Mouse (Mus musculus) neural tube, embryonic 11.5 days (tissue): ENCODE data around the gene Neurod2. TPM values are rescaled to one million over a fixed set of nuclear protein-coding genes. Genes with fewer than 3 reads are reported as not detected.

Source experiments
- ATAC-seq: fragments of 200-750 bp; cut with Nextera tagmentation; 2 replicates; pipeline ENCODE4 v1.8.0; 2017; ENCODE audit warnings: moderate number of reproducible peaks, mild to moderate bottlenecking, moderate TSS enrichment, moderate library complexity; ENCODE audit not compliant: insufficient read depth, low FRiP score, low TSS enrichment
- DNase-seq: peaks from one replicate; pipeline ENCODE4 v3.0.0-alpha.2; 2015; ENCODE audit warnings: low spot score
- H3K27ac ChIP-seq: fragments of 300-500 bp; sonication (generic); 2 replicates; pipeline ENCODE4 v1.5.1; 2014; ENCODE audit warnings: low read depth, mild to moderate bottlenecking, low read length
- H3K27me3 ChIP-seq: fragments of 300-500 bp; sonication (generic); 2 replicates; pipeline ENCODE4 v1.6.1; 2014; ENCODE audit warnings: mild to moderate bottlenecking, low read length, mixed read lengths; ENCODE audit not compliant: control insufficient read depth, insufficient read depth
- H3K36me3 ChIP-seq: fragments of 300-500 bp; sonication (generic); 2 replicates; pipeline ENCODE4 v1.6.1; 2014; ENCODE audit warnings: mild to moderate bottlenecking, low read length, moderate library complexity, mixed read lengths; ENCODE audit not compliant: control insufficient read depth, insufficient read depth
- H3K4me1 ChIP-seq: fragments of 300-500 bp; sonication (generic); 2 replicates; pipeline ENCODE4 v1.6.1; 2014; ENCODE audit warnings: low read length, mixed read lengths; ENCODE audit not compliant: control insufficient read depth, insufficient read depth
- H3K4me2 ChIP-seq: fragments of 300-500 bp; sonication (generic); 2 replicates; pipeline ENCODE4 v1.6.1; 2014; ENCODE audit warnings: low read depth, mild to moderate bottlenecking, moderate library complexity
- H3K4me3 ChIP-seq: fragments of 300-500 bp; sonication (generic); 2 replicates; pipeline ENCODE4 v1.5.1; 2014; ENCODE audit warnings: low read depth, low read length
- H3K9ac ChIP-seq: fragments of 300-500 bp; sonication (generic); 2 replicates; pipeline ENCODE4 v1.6.1; 2014; ENCODE audit warnings: mild to moderate bottlenecking, low read length
- H3K9me3 ChIP-seq: fragments of 300-500 bp; sonication (generic); 2 replicates; pipeline ENCODE4 v1.6.1; 2016; ENCODE audit warnings: low read length; ENCODE audit not compliant: control insufficient read depth
- WGBS: fragments of 180-500 bp; shearing (Covaris S2); extraction: QIAGEN DNeasy Blood & Tissue Kit; methylation state at CpG from one replicate; pipeline ENCODE4 v1.1.7; 2014; 5-methylcytosine and 5-hydroxymethylcytosine counted together
- polyA plus RNA-seq: library from polyadenylated mRNA; unstranded; fragments of >200 nt; fragmentation: Nextera tagmentation; extraction: Ambion mirVana; gene quantifications from 2 replicates; pipeline ENCODE4 v1.2.1, GENCODE M21; 2014

Neurod2 gene
- polyA plus RNA-seq, 1 experiment from 2014 or later: 1.2 TPM

DNA sequence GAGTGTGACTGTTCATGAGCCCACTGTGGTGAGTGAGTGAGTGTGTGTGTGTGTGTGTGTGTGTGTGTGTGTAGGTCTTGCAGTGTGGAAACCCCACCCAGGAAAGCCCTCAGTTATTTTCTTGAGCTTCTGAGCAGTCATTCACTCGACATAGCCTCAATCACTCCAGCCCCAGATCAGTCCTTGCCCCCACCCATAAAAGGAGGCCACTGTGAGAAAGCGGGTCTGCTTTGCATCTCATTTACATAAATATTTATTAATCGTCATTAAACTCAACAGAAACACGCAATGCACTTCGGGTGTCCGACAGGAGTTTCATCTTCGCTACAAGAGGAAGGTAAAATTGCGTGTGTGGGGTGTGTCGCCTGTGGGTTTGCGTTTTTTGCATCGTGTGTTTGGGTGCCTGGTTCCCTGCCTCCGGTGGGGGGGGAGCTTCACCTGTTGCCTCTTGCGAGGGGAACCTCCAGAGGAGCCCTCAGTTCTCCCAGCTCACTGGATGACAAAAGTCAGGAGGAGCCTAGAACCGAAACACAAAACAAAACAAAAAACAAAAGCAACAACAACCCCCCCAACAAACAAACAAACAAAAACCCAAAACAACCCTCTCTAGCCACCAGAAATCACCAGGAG is 4.1 kb downstream of the Neurod2 start:
- H3K4me3 ChIP-seq: no peak overlapping the region
- no peak for ATAC-seq

GRCm38 (mm10) chr11:98323933-98324332 is 5.5 kb downstream of the Neurod2 start:
- Histone ChIP-seq H3K9ac (no peak overlapping the region), H3K27me3 (peaks cover 98% of the 10 kb centered on the region), H3K4me3 (no peak overlapping the region), H3K4me1 (peaks cover 9% of the 10 kb centered on the region), H3K4me2 (no peak overlapping the region), H3K9me3 (no peaks in the 10 kb centered on the region), H3K36me3 (no peaks in the 10 kb centered on the region), H3K27ac (no peak overlapping the region)
- DNase-seq (peak; percentile 49), ATAC-seq (no peak)
- 1% methylated on average over 9 of the region's 9 CpGs for WGBS

More for the DNA sequence above, 4.1 kb downstream of the Neurod2 start:
- no peaks in the 10 kb centered on the region for H3K36me3 ChIP-seq
- H3K4me1 ChIP-seq: peaks cover 9% of the 10 kb centered on the region
- no peak for DNase-seq
- H3K9me3 ChIP-seq: no peaks in the 10 kb centered on the region
- H3K4me2 ChIP-seq: no peak overlapping the region
- H3K27me3 ChIP-seq: peaks cover 98% of the 10 kb centered on the region
- H3K27ac ChIP-seq: no peak overlapping the region
- H3K9ac ChIP-seq: no peak overlapping the region
- 3% methylated on average over 14 of the region's 14 CpGs for WGBS

DNA sequence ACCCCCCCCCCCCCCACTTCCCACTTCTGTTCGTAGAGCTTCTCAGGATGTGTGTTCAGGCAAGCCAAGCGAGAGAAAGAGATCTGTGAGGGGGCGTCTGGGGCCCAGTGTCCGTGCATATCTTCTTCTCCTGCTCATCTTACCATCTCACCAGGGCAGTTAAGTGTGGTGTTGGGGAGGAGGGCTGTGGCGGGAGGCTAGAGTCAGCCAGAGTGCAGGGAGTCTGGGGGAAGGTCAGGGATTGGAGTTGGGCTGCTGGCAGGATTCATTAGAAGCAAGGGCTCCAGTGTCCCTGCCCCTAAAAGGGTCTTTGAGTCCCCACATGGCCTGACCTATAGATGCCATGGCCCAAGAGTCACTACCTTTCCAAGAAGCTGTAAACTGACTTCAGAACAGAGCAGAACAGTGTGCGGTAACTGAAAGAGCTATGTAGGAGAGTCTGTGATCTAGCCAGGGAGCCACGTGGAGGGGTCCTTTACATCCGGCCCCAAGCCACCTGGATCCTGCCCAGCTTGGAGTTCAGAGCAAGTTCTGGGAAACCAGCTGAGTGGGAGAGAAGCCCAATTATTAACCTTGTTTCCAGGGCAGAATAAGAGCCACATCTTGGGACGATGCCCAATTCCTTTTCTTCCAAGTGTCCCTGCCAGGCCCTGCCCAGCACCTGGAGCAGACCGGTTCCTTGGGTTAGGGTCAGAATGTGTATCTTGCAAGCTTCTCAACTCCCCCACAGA is 6.1 kb downstream of the Neurod2 start:
- ATAC-seq (no peak), DNase-seq (peak; percentile 9)
- Histone ChIP-seq H3K9me3 (no peaks in the 10 kb centered on the region), H3K27me3 (peaks cover 98% of the 10 kb centered on the region), H3K4me2 (no peak overlapping the region), H3K36me3 (no peaks in the 10 kb centered on the region), H3K9ac (no peak overlapping the region), H3K27ac (no peak overlapping the region), H3K4me1 (peaks cover 7% of the 10 kb centered on the region), H3K4me3 (no peak overlapping the region)
- under 1% methylated on average over 9 of the region's 10 CpGs for WGBS

DNA sequence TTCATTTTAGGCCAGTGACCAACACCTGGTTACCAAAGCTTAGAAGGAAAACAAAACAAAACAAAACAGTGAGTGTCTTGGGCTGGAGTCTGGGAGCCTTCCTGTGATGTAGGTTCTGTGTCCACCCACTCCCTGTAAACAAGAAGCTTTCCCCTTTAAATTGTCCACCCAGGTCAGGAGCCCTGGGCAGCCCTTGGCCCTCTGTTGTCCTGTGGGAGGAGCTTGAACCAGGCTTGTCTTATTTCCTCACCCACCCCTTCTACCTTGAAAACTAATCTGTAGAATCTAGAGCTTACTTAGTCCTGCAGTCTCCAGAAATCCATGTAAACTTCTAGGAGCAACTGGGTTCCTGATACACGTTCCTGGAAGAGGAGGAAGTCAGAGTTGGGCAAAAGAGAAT is 7.3 kb downstream of the Neurod2 start:
- Histone ChIP-seq H3K27me3 (peaks cover 98% of the 10 kb centered on the region), H3K9ac (no peak overlapping the region), H3K4me3 (no peak overlapping the region), H3K9me3 (no peaks in the 10 kb centered on the region), H3K4me1 (no peaks in the 10 kb centered on the region), H3K36me3 (no peaks in the 10 kb centered on the region), H3K4me2 (no peak overlapping the region), H3K27ac (no peak overlapping the region)
- DNase-seq (peak; percentile 15), ATAC-seq (no peak)
- WGBS: 0% methylated on average over 1 of the region's 1 CpGs

GRCm38 (mm10) chr11:98321677-98322003 is 7.8 kb downstream of the Neurod2 start:
- H3K27me3 ChIP-seq: peaks cover 98% of the 10 kb centered on the region
- no peak overlapping the region for H3K4me3 ChIP-seq
- H3K27ac ChIP-seq: no peak overlapping the region
- DNase-seq (no peak), ATAC-seq (no peak)
- no peaks in the 10 kb centered on the region for H3K4me1 ChIP-seq
- no peaks in the 10 kb centered on the region for H3K36me3 ChIP-seq
- H3K9ac ChIP-seq: no peak overlapping the region
- H3K4me2 ChIP-seq: no peak overlapping the region
- H3K9me3 ChIP-seq: no peaks in the 10 kb centered on the region
- WGBS: 5% methylated on average over 5 of the region's 5 CpGs

GRCm38 (mm10) chr11:98320806-98321676 is 8.4 kb downstream of the Neurod2 start:
- ATAC-seq: no peak
- Histone ChIP-seq H3K4me2 (no peak overlapping the region), H3K27ac (no peak overlapping the region), H3K36me3 (no peaks in the 10 kb centered on the region), H3K9ac (no peak overlapping the region), H3K4me1 (no peaks in the 10 kb centered on the region), H3K27me3 (peaks cover 100% of the 10 kb centered on the region), H3K4me3 (no peak overlapping the region), H3K9me3 (no peaks in the 10 kb centered on the region)
- DNase-seq: peak; percentile 12
- under 1% methylated on average over 30 of the region's 30 CpGs for WGBS

- Histone ChIP-seq H3K9ac (no peak overlapping the region), H3K36me3 (no peaks in the 10 kb centered on the region), H3K4me3 (no peak overlapping the region), H3K27ac (no peak overlapping the region), H3K9me3 (no peaks in the 10 kb centered on the region), H3K4me2 (no peak overlapping the region), H3K27me3 (peaks cover 99% of the 10 kb centered on the region), H3K4me1 (no peaks in the 10 kb centered on the region)
- DNase-seq: peak; percentile 9
- 7% methylated on average over 12 of the region's 12 CpGs for WGBS
- ATAC-seq: no peak
These were observed 9.1 kb downstream of the Neurod2 start for GRCm38 (mm10) chr11:98320381-98320780.

DNA sequence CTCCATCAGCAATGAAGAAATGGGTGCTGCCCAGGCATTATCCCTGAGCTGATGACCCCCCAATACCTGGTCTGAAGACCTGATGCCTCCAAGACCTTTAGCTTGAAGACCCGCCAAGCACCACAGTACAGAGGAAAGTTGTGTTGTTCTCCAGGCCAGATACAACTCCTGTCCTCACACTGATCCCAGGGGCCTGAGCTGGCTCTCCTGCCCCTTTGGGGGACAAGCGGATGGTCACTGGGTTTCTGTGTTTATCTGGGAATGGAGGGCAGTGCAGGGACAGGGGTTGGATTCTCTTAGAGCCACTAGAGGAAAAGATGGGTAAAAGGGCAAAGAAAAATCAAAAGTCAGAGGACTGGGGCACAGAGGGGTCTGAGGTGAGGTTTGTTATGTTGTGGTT is 9.5 kb downstream of the Neurod2 start:
- Histone ChIP-seq H3K9ac (no peak overlapping the region), H3K4me2 (no peak overlapping the region), H3K36me3 (no peaks in the 10 kb centered on the region), H3K27ac (no peak overlapping the region), H3K27me3 (peaks cover 99% of the 10 kb centered on the region), H3K9me3 (no peaks in the 10 kb centered on the region), H3K4me1 (no peaks in the 10 kb centered on the region), H3K4me3 (no peak overlapping the region)
- ATAC-seq (no peak), DNase-seq (peak; percentile 10)
- WGBS: 3% methylated on average over 2 of the region's 2 CpGs
